Mouse (Mus musculus): ENCODE measurements around the gene Abt1. TPM values are rescaled to one million over a fixed set of nuclear protein-coding genes. Genes with fewer than 3 reads are reported as not detected.
A peak's percentile ranks its signal among the peaks of the same experiment; 100 is the strongest.

Gene Abt1
- total RNA-seq, 2 experiments from 2014 or later = 3.6 to 3.9 TPM

- intact Hi-C loops (cut with DNase I) = loop anchor here (10.0 kb wide), 1 partner anchor 385 kb away; the partner anchor contains the start of genes Hist1h2ab, Hist1h3b and Hist1h4b
- TF ChIP-seq CTCF (IDR thresholded peaks at IDR 0.05) = no peak
- no peak for DNase-seq
- Histone ChIP-seq H3K27ac (peak overlapping the region; percentile 97), H3K4me3 (peak overlapping the region; percentile 99)
Observed at GRCm38 (mm10) chr13:23369421-23369765, 54.3 kb downstream of the Abt1 start.

- intact Hi-C loops (cut with DNase I) = loop anchor here (10.0 kb wide), 1 partner anchor 386 kb away; the partner anchor contains the start of genes Hist1h2ab, Hist1h3b and Hist1h4b
- Histone ChIP-seq H3K4me3 (peak within 1 kb of the TSS; percentile 99), H3K27ac (peak within 1 kb of the TSS; percentile 97)
- DNase-seq = peak; percentile 98
- TF ChIP-seq CTCF (IDR thresholded peaks at IDR 0.05) = no peak
Observed at GRCm38 (mm10) chr13:23368583-23369420, 54.9 kb downstream of the Abt1 start, which contains the start of gene Zfp322a. Gene Zfp322a, minus strand, starts transcription at chr13:23369208.

Other genes with a start within 250 kb of the Abt1 start
- not detected for gene Vmn1r220, start 235.9 kb downstream of the Abt1 start, total RNA-seq (2021)
- not detected for gene Vmn1r221, start 209.7 kb downstream of the Abt1 start, total RNA-seq (2021)
- not detected for gene Vmn1r222, start 187.9 kb downstream of the Abt1 start, total RNA-seq (2021)
- not detected for gene Vmn1r223, start 176.7 kb downstream of the Abt1 start, total RNA-seq (2021)
- gene Zfp322a, start 54.7 kb downstream of the Abt1 start, total RNA-seq (2021) = 10 to 100 TPM in 1 of 2 experiments, 1 to 10 TPM in 1; 8.9 to 12.7 TPM
- not detected for gene Btn1a1, start 42.0 kb upstream of the Abt1 start, total RNA-seq (2021)
- gene Btn2a2, start 65.0 kb upstream of the Abt1 start, total RNA-seq (2021) = not detected
- 100 to 1,000 TPM; 131 to 139 TPM for gene Hist1h4h, start 107.2 kb upstream of the Abt1 start, total RNA-seq (2021)
- 1 to 10 TPM in 1 of 2 experiments, not detected in 1; 2.0 TPM for gene Hist1h2af, start 110.0 kb upstream of the Abt1 start, total RNA-seq (2021)
- not detected for gene Hist1h3g, start 111.6 kb upstream of the Abt1 start, total RNA-seq (2021)
- 1 to 10 TPM in 1 of 2 experiments, under 1 TPM in 1; 0.94 to 1.0 TPM for gene Hist1h2bh, start 119.5 kb upstream of the Abt1 start, total RNA-seq (2021)
- gene Hist1h3f, start 120.2 kb upstream of the Abt1 start, total RNA-seq (2021) = 1 to 10 TPM; 2.9 to 4.0 TPM
- 1 to 10 TPM; 7.8 to 8.7 TPM for gene Hist1h4f, start 127.8 kb upstream of the Abt1 start, total RNA-seq (2021)
- under 1 TPM; 0.56 to 0.81 TPM for gene Hist1h1d, start 129.4 kb upstream of the Abt1 start, total RNA-seq (2021)
- gene Hist1h3e, start 138.5 kb upstream of the Abt1 start, total RNA-seq (2021) = 10 to 100 TPM in 1 of 2 experiments, 1 to 10 TPM in 1; 8.3 to 12.9 TPM
- under 1 TPM in 1 of 2 experiments, not detected in 1; 0.45 TPM for gene Hist1h2ae, start 147.4 kb upstream of the Abt1 start, total RNA-seq (2021)
- 1 to 10 TPM; 2.9 to 7.6 TPM for gene Hist1h2bg, start 147.5 kb upstream of the Abt1 start, total RNA-seq (2021)
- 1 to 10 TPM; 3.6 to 3.8 TPM for gene Hist1h2bf, start 150.3 kb upstream of the Abt1 start, total RNA-seq (2021)
- 1 to 10 TPM; 1.0 to 1.3 TPM for gene Hist1h2ad, start 150.5 kb upstream of the Abt1 start, total RNA-seq (2021)
- gene Hist1h3d, start 151.9 kb upstream of the Abt1 start, total RNA-seq (2021) = 1 to 10 TPM; 2.0 to 3.0 TPM
- gene Hist1h4d, start 157.7 kb upstream of the Abt1 start, total RNA-seq (2021) = 10 to 100 TPM; 31.0 to 36.0 TPM
- gene Hist1h2be, start 197.3 kb upstream of the Abt1 start, total RNA-seq (2021) = 10 to 100 TPM; 10.8 to 17.5 TPM
- gene Hist1h1e, start 198.7 kb upstream of the Abt1 start, total RNA-seq (2021) = 10 to 100 TPM; 29.1 to 34.0 TPM

All from gastrocnemius, adult 2 months (tissue).